Mouse (Mus musculus): ENCODE results near the gene Uqcc1.

Gene Uqcc1

GRCm38 (mm10) chr2:155929531-155930442 lies at the start of gene Uqcc1:
Gene Uqcc1, minus strand, starts transcription at chr2:155930310.
- peak; percentile 96 for DNase-seq

- DNase-seq = no peak
These were observed 49.4 kb upstream of the Uqcc1 start for GRCm38 (mm10) chr2:155979328-155979991.

GRCm38 (mm10) chr2:155974087-155974731 lies 44.1 kb upstream of the Uqcc1 start:
- DNase-seq = no peak

GRCm38 (mm10) chr2:155973348-155973747 lies 43.2 kb upstream of the Uqcc1 start:
- DNase-seq = no peak

GRCm38 (mm10) chr2:155962991-155963390 lies 32.9 kb upstream of the Uqcc1 start:
- DNase-seq = peak; percentile 61 to 76

- DNase-seq = peak in 1 of 2 experiments; percentile 14
These were observed 31.8 kb upstream of the Uqcc1 start for GRCm38 (mm10) chr2:155961862-155962261.

GRCm38 (mm10) chr2:155959981-155960380 lies 29.9 kb upstream of the Uqcc1 start:
- DNase-seq = no peak

- DNase-seq = peak; percentile 92 to 93
These were observed 26.3 kb upstream of the Uqcc1 start, which contains the start of gene Cep250 for GRCm38 (mm10) chr2:155956134-155957059. Gene Cep250, plus strand, starts transcription at chr2:155956458.

- DNase-seq = peak; percentile 80 to 87
These were observed 21.9 kb upstream of the Uqcc1 start for GRCm38 (mm10) chr2:155952006-155952405.

- DNase-seq = no peak
These were observed 19.3 kb upstream of the Uqcc1 start for GRCm38 (mm10) chr2:155949362-155949761.

GRCm38 (mm10) chr2:155947390-155948002 lies 17.4 kb upstream of the Uqcc1 start:
- no peak for DNase-seq

- no peak for DNase-seq
These were observed 16.4 kb upstream of the Uqcc1 start for GRCm38 (mm10) chr2:155946499-155946898.

GRCm38 (mm10) chr2:155946069-155946468 lies 16.0 kb upstream of the Uqcc1 start:
- DNase-seq = peak; percentile 73 to 88

- no peak for DNase-seq
These were observed 15.5 kb upstream of the Uqcc1 start for GRCm38 (mm10) chr2:155945580-155945979.

GRCm38 (mm10) chr2:155945124-155945523 lies 15.0 kb upstream of the Uqcc1 start, which contains the start of gene Gdf5:
Gene Gdf5, minus strand, starts transcription at chr2:155945367.
- DNase-seq = no peak

GRCm38 (mm10) chr2:155944685-155945084 lies 14.6 kb upstream of the Uqcc1 start:
- no peak for DNase-seq

GRCm38 (mm10) chr2:155943463-155943862 lies 13.4 kb upstream of the Uqcc1 start:
- peak in 1 of 2 experiments; percentile 33 for DNase-seq

GRCm38 (mm10) chr2:155941697-155942442 lies 11.8 kb upstream of the Uqcc1 start:
- no peak for DNase-seq

GRCm38 (mm10) chr2:155940681-155941080 lies 10.6 kb upstream of the Uqcc1 start, which contains the start of gene Gm15557:
Gene Gm15557, plus strand, starts transcription at chr2:155940728.
- DNase-seq = no peak

GRCm38 (mm10) chr2:155939897-155940529 lies 9.9 kb upstream of the Uqcc1 start:
- no peak for DNase-seq

Measured in cerebellum, postnatal 14 days (tissue).